Mouse (Mus musculus) heart, postnatal 0 days (tissue): ENCODE measurements around the gene Dusp15. TPM values are rescaled to one million over a fixed set of nuclear protein-coding genes. Genes with fewer than 3 reads are reported as not detected.

Experiments
- ATAC-seq: fragments of 200-750 bp; cut with Nextera tagmentation; 2 replicates; pipeline ENCODE4 v1.8.0; 2017; ENCODE audit warnings: low read depth, moderate number of reproducible peaks, moderate library complexity; ENCODE audit not compliant: insufficient read depth
- DNase-seq: peaks from one replicate; pipeline ENCODE4 v3.0.0-alpha.2; 2016; ENCODE audit warnings: low spot score
- H3K27ac ChIP-seq: fragments of 300-500 bp; sonication (generic); 2 replicates; pipeline ENCODE4 v1.5.1; 2014; ENCODE audit warnings: low read depth, mild to moderate bottlenecking
- H3K27me3 ChIP-seq: fragments of 300-500 bp; sonication (generic); 2 replicates; pipeline ENCODE4 v1.6.1; 2014; ENCODE audit warnings: low read length, mixed read lengths; ENCODE audit not compliant: control insufficient read depth, insufficient read depth
- H3K36me3 ChIP-seq: fragments of 300-500 bp; sonication (generic); replicated peaks from 2 replicates; pipeline ENCODE4 v1.6.1; 2014; ENCODE audit warnings: low read length, mixed read lengths; ENCODE audit not compliant: control insufficient read depth, insufficient read depth
- H3K4me1 ChIP-seq: fragments of 300-500 bp; sonication (generic); 2 replicates; pipeline ENCODE4 v1.6.1; 2014; ENCODE audit warnings: antibody characterized with exemption; ENCODE audit not compliant: control insufficient read depth, insufficient read depth
- H3K4me2 ChIP-seq: fragments of 300-500 bp; sonication (generic); 2 replicates; pipeline ENCODE4 v1.6.1; 2014; ENCODE audit warnings: low read depth, mild to moderate bottlenecking, low read length, moderate library complexity
- H3K4me3 ChIP-seq: fragments of 300-500 bp; sonication (generic); 2 replicates; pipeline ENCODE4 v1.5.1; 2014; ENCODE audit warnings: low read depth, low read length
- H3K9ac ChIP-seq: fragments of 300-500 bp; sonication (generic); replicated peaks from 2 replicates; pipeline ENCODE4 v1.6.1; 2014; ENCODE audit warnings: low read depth, low read length, mixed read lengths
- H3K9me3 ChIP-seq: fragments of 300-500 bp; sonication (generic); replicated peaks from 2 replicates; pipeline ENCODE4 v1.6.1; 2016; ENCODE audit warnings: low read length; ENCODE audit not compliant: control insufficient read depth
- CTCF ChIP-seq: IDR thresholded peaks from 2 replicates; pipeline ENCODE4 v1.5.1; 2016; ENCODE audit warnings: antibody characterized with exemption, control low read depth, low read depth
- EP300 ChIP-seq: IDR thresholded peaks from 2 replicates; pipeline ENCODE4 v1.6.1; 2016; ENCODE audit warnings: antibody characterized with exemption, low read depth
- WGBS: fragments of 180-500 bp; shearing (Covaris S2); extraction: QIAGEN DNeasy Blood & Tissue Kit; methylation state at CpG from one replicate; pipeline ENCODE4 v1.1.7; 2014; 5-methylcytosine and 5-hydroxymethylcytosine counted together
- polyA plus RNA-seq: library from polyadenylated mRNA; unstranded; fragments of >200 nt; fragmentation: Nextera tagmentation; extraction: Ambion mirVana; gene quantifications from 2 replicates; pipeline ENCODE4 v1.2.1, GENCODE M21; 2015
- total RNA-seq: library from RNA; depleted of rRNA; stranded (reverse); fragments of >200 nt; gene quantifications from 2 replicates; pipeline ENCODE4 v1.2.3, GENCODE M21; 2014; ENCODE audit warnings: low replicate concordance

The Dusp15 gene
- total and polyA plus RNA-seq, 2 experiments from 2014 or later = not detected

GRCm38 (mm10) chr2:152924543-152924942, 27.0 kb downstream of the Dusp15 start:
- Histone ChIP-seq H3K4me3 (no peak overlapping the region), H3K27ac (peak overlapping the region; percentile 83), H3K4me1 (peaks cover 10% of the 10 kb centered on the region), H3K9ac (no peak overlapping the region), H3K9me3 (no peaks in the 10 kb centered on the region), H3K36me3 (no peaks in the 10 kb centered on the region), H3K4me2 (no peak overlapping the region), H3K27me3 (no peaks in the 10 kb centered on the region)
- TF ChIP-seq CTCF (no peak), EP300 (no peak)
- WGBS = 58% methylated on average over 5 of the region's 5 CpGs
- no peak for ATAC-seq
- DNase-seq = no peak

DNA sequence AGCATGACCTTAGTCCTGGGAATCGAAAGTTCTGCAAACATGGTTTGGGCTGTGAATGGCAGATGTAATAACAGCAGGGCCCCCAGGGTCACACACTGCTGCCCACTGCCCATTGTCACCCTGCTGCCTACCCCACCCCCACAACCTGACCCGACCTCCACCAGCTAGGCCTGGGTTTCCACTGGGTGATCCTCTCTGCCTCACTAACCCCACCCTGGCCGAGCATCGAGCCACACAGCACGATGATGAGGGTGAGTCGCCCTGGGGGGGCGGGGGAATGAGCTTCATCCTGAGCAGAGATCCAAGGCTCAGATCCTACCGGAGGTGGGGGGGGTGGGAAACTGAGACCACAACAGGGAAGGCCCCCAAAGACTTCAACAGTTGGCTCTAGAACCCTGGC, 27.4 kb downstream of the Dusp15 start:
- no peaks in the 10 kb centered on the region for H3K9me3 ChIP-seq
- 65% methylated on average over 8 of the region's 8 CpGs for WGBS
- TF ChIP-seq EP300 (no peak), CTCF (no peak)
- H3K27me3 ChIP-seq = no peaks in the 10 kb centered on the region
- DNase-seq = no peak
- no peaks in the 10 kb centered on the region for H3K36me3 ChIP-seq
- no peak for ATAC-seq
- no peak overlapping the region for H3K9ac ChIP-seq
- no peak overlapping the region for H3K27ac ChIP-seq
- no peak overlapping the region for H3K4me2 ChIP-seq
- no peak overlapping the region for H3K4me3 ChIP-seq
- peaks cover 8% of the 10 kb centered on the region for H3K4me1 ChIP-seq

- Histone ChIP-seq H3K9ac (no peak overlapping the region), H3K4me2 (no peak overlapping the region), H3K27me3 (no peaks in the 10 kb centered on the region), H3K27ac (no peak overlapping the region), H3K4me1 (peaks cover 6% of the 10 kb centered on the region; the same call in 1 of the 2 replicates), H3K36me3 (no peaks in the 10 kb centered on the region), H3K4me3 (no peak overlapping the region), H3K9me3 (no peaks in the 10 kb centered on the region)
- 63% methylated on average over 3 of the region's 3 CpGs for WGBS
- DNase-seq (no peak), ATAC-seq (no peak)
- no peak for TF ChIP-seq CTCF
- no peak for TF ChIP-seq EP300
Measured at GRCm38 (mm10) chr2:152923621-152924020, 27.9 kb downstream of the Dusp15 start.

DNA sequence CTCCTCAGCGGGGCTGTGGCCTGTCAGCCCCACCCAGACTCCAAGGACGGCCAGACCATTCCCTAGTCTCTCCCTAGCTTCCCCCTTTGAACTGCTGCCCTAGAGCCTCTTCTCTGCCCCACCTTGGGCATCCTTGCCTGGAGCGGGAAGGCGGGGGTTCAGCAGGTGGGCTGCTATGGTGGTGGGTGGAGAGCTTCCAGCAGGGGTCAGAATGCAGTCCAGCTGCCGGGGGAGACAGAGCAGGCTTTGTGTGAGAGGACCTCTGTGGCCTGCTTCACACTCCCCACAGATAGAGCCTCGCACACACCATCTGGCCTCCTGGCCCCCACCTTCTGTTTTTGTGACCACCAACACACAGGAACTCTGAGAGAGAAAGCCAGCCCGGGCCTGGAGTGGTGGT, 29.1 kb downstream of the Dusp15 start:
- Histone ChIP-seq H3K4me2 (no peak overlapping the region), H3K9ac (no peak overlapping the region), H3K27ac (no peak overlapping the region), H3K27me3 (no peaks in the 10 kb centered on the region), H3K9me3 (no peaks in the 10 kb centered on the region), H3K4me1 (peaks cover 7% of the 10 kb centered on the region; the same call in 1 of the 2 replicates), H3K36me3 (no peaks in the 10 kb centered on the region), H3K4me3 (no peak overlapping the region)
- 31% methylated on average over 7 of the region's 7 CpGs for WGBS
- no peak for ATAC-seq
- no peak for DNase-seq
- no peak for TF ChIP-seq CTCF
- TF ChIP-seq EP300 = no peak

DNA sequence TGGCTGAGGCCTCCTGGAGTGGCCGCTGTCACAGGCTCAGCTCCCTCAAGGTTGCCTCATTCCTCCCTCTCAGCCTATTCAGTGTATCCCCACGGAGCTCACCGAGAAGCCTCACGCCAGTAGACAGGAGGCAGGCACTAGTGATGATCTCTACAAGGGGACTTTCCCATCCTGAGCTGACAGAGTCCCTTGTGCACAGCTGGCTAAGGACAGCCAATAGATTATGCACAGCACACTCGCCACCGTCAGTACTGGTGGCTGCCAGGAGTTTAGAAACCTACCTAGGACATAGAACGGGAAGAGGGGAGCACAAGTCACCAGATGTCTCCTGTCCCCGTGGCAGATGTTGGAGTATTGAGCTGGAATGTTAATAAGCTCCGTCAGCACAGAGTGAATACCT, 33.8 kb downstream of the Dusp15 start:
- no peak for TF ChIP-seq EP300
- no peak for TF ChIP-seq CTCF
- H3K4me2 ChIP-seq = no peak overlapping the region
- ATAC-seq (no peak), DNase-seq (no peak)
- no peaks in the 10 kb centered on the region for H3K9me3 ChIP-seq
- H3K4me1 ChIP-seq = peaks cover 2% of the 10 kb centered on the region; the same call in 1 of the 2 replicates
- no peak overlapping the region for H3K4me3 ChIP-seq
- no peak overlapping the region for H3K9ac ChIP-seq
- WGBS = 38% methylated on average over 9 of the region's 9 CpGs
- no peak overlapping the region for H3K27ac ChIP-seq
- H3K36me3 ChIP-seq = no peaks in the 10 kb centered on the region
- H3K27me3 ChIP-seq = peaks cover 20% of the 10 kb centered on the region; the same call in 1 of the 2 replicates

DNA sequence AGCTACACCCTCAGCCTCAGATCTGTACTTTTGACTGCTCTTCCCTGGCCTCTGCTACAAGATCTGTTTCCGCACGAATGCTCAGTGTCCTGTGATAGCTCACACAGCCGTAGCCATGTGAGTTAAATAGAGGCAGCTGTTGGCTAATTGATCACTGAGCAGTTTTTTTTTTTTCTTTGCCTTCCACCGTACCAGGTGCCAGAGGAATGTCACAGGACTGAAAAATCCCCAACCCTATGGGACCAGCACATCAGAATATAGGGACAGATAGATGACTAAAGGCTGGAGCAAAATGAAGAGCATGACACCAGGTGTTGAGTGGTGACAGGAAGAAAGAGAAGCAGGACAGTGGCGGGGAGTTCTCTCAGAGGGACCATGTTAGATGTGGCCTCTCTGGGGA, 35.4 kb downstream of the Dusp15 start:
- Histone ChIP-seq H3K4me2 (no peak overlapping the region), H3K9ac (no peak overlapping the region), H3K36me3 (no peaks in the 10 kb centered on the region), H3K9me3 (no peaks in the 10 kb centered on the region), H3K4me1 (peaks cover 2% of the 10 kb centered on the region; the same call in 1 of the 2 replicates), H3K27me3 (peaks cover 36% of the 10 kb centered on the region), H3K27ac (no peak overlapping the region), H3K4me3 (no peak overlapping the region)
- TF ChIP-seq EP300 = no peak
- no peak for TF ChIP-seq CTCF
- DNase-seq = no peak
- 57% methylated on average over 5 of the region's 5 CpGs for WGBS
- no peak for ATAC-seq
